Mouse (Mus musculus): ENCODE measurements around the gene Dnaja3.
"Not testable (repeated sequence)": the region's sequence is repeated elsewhere in the genome, so short reads cannot be mapped to it uniquely, and the experiment has no call there.

Gene Dnaja3

DNA sequence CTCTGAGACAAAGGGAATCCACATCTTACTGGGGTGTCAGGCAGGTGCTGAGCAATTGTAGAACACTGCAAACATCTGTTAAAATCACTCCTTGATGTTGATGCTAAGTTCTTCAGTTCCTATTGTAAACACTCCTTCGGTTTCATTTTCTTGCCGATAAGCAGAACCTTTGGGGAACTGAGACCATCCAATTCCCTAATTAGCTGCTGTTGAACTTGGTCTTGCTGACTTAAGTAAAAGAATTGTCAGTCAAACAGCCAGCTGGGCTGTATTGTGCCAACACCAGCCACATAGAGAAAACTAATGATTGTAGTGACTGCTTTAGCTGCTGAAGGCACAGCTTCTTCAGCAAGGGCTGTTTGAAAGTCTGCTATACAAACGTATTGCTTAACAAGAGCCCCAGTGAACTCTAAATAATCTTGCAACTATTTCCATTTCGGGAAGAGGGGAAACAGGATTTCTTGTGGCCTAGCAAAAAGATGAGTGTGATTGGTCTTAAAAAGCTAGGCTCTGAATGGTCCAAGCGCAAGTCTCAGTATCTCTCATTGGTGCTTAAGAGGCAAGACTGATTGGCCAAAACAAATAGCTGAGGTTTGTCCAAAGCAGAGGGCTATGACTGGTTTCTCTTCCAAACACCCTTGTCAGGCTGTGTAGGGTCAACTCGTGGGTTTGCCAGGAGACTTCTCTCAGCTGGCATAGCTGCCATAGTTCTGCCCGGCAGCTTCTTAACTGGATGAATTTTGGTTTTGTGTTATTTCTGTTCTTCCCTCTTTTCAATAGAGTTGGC lies 82.5 kb downstream of the Dnaja3 start:
- DNase-seq (ENCODE audit: low spot score in 2 of 2) = no peak

DNA sequence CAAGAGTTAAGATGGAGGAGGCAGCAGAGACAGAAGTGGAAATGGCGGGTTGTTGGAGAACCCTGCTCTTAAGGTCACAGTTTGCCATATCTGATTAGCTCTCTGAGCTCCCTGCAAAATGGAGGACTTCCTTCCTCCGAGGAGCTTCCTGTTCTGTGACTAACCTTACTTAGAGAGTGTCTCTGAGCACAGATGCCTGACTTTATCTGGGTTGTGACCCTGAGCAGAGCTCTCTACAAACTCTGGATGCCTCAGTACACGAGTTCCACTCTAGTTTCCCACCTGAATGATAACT lies 83.1 kb downstream of the Dnaja3 start:
- no peak for DNase-seq (ENCODE audit: low spot score in 2 of 2)

DNA sequence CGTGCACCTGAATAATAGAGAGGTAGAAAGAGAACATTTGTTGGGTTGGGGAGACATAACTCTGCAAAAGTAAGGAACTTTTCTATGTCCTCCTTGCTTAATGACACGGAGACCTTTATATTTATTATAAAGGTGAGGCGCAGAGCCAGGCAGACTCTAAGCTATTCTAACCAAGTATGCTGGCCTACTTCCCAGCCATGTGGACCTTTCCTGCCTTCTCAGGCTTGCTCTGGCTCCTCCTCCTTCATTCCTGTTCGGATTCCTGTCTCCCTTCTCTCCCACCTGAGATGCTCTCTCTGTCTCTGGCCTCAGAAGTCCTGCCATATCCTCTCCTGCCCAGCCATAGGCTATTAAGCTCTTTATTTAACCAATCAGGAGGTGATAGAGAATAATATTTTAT lies 85.5 kb downstream of the Dnaja3 start:
- no peak for DNase-seq (ENCODE audit: low spot score in 2 of 2)

DNA sequence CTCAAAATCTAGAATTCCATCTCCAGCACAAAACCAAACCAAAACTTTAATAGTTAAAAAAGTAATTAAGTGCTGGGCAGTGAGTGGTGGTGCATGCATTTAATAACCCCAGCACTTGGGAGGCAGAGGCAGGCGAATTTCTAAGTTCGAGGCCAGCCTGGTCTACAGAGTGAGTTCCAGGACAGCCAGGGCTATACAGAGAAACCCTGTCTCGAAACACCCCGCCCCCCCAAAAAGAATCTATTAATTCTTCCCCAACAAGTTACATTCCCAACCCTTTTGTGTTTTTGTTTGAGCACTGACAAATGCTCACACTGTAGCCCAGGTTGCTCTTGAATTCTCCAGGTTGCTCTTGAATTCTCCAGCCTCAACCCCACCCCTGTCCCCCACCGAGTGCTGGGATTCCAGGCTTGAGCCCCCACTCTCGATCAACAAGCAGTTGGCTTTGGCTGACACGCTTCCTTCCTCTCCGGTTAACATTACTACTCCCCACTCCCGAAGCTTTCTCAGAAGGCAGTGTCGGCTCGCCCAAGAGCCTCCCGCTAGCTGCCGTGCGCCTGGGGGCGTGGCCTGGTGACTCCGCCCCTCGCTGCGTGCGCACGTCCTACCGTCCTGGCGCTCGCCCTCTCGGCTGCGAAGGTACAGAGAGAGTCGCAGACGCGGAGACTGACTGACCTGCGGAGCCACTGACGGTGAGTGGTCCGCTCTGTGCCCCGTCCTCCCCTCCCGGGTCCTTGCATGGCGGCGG lies 86.2 kb downstream of the Dnaja3 start, which contains the start of gene Hmox2:
Hmox2 (plus strand) TSS at position 582 of the 748 bp plus-strand sequence.
- peak; percentile 90 to 91 for DNase-seq (ENCODE audit: low spot score in 2 of 2)

DNA sequence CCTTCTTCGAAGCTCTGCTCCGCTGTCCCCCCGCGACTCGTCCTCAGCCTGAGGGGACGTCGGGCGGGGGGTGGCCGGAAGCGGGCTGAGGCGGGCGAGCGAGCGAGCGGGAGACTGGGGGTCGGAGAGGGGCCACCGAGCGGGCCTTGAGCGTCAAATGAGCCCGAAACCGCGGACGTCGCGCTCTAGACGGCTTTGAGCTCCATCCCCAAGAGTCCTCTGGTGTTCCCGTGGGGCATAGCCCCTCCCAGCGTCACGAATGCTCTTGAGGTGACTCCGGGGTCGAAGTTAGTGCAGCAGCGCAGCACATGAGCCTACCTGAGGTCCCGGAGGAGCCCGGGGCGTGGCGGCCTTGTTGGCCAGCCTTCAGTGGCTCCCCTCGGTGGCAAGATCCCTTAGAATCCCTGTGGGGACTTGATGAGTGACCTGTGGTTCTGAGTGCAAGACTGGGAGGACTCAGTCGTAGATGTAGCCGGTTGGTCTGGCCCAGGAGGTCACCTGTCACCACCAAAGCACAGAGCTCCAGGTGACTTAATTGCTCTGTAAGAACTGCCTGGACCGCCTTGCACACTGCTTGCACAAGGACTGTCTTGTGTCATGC lies 86.8 kb downstream of the Dnaja3 start:
- DNase-seq (ENCODE audit: low spot score in 2 of 2) = peak; percentile 15 to 18

- no peak for DNase-seq (ENCODE audit: low spot score in 2 of 2)
Observed at GRCm38 (mm10) chr16:4727526-4727925, 87.7 kb downstream of the Dnaja3 start.

- DNase-seq (ENCODE audit: low spot score in 2 of 2) = no peak
Observed at GRCm38 (mm10) chr16:4727963-4728362, 88.2 kb downstream of the Dnaja3 start.

DNA sequence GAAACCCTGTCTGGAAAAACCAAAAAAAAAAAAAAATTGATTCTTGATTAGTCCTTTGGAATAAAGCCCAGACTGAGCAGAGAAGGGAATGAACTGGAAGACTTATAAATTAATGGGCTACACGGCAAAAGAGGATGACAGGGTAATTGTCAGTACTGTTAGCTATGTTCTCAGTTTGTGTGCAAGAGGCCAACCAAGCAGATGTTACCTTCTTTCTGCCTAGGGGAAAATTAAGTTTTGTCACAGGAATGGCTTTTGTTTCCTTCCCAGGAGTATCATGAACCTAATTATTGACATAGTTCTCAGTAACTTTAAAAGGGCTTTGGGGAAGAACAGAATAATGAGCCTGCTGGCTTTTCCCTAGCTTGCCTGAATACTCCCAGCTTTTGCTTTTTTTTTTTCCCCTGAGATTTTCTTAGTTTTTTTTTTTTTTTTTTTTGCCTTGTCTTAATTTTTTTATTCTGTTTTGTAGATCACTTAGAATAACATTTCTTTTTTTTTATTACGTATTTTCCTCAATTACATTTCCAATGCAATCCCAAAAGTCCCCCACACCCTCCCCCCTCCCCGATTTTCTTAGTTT lies 91.1 kb downstream of the Dnaja3 start:
- DNase-seq (ENCODE audit: low spot score in 2 of 2) = no peak

DNA sequence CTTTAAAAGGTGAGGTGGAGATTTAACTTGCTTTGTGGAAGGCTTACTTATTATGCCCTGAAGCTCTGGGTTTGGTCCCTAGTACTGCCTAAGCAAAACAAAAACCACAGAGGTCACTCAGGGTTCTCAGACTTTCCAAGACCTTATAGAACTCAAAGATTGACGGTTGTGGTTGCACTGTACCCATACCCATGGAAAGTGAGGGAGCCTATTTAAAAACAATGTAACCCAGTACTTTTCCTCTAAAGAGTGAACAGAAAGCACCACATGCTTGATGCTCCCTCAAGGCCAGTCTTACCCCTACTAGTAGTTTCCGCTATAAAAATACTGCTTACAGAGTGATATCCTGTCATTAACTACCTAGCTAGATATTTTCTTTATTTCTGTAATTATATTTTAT lies 96.5 kb downstream of the Dnaja3 start:
- DNase-seq (ENCODE audit: low spot score in 2 of 2) = no peak

DNA sequence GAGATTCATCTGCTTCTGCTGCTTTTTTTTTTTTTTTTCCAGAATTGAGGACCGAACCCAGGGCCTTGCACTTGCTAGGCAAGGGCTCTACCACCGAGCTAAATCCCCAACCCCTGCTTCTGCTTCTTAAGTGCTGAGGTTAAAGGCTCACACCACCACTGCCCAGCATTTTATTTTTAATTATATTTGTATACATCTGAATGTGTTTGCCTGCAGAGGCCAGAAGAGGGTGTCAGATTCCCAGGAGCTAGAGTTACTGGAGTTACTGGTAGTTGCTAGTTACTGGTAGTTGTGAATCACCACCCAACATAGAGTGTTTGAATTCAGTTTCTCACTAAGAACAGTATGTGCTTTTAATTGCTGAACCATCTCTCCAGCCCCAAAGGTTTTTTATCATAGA lies 100.2 kb downstream of the Dnaja3 start:
- DNase-seq (ENCODE audit: low spot score in 2 of 2) = no peak

DNA sequence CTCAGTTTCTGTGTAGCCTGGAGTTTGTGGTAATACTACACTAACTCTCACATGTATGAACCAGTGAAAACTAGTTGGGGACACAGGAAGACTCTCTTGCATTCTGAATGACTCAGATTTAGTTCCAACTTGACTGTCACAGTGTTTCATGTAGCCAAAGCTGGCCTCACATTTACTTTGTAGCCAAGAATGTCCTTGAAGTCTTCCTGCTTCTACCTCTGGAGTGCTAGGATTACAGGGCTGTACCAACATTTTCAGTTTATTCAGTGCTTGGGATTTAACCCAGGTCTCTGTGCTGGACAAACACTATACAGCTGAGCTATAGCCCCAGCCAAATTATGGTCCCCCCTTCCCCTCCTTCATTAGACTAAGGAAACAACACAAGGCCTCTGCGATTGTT lies 102.4 kb downstream of the Dnaja3 start:
- no peak for DNase-seq (ENCODE audit: low spot score in 2 of 2)

DNA sequence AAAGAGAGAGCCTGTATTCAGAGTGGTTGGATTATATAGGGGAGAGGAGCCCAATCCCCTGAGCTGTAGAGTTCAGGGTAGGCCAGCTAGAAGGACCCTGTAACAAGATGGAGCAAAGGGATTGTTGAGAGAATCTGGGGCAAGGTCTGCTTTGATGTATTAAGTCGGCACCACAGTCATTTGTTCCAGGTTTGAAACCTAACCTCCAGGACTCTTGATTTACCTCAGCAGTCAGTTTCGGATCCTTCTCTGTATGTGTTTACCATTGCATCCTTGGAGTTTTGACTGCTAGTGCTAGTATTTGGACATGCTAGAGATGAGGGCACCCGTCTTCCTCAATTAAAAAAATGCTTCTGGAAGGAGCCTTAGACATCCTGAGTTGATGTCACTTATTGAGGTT lies 112.4 kb downstream of the Dnaja3 start:
- no peak for DNase-seq (ENCODE audit: low spot score in 2 of 2)

- no peak for DNase-seq (ENCODE audit: low spot score in 2 of 2)
Observed at GRCm38 (mm10) chr16:4754045-4754444, 114.3 kb downstream of the Dnaja3 start.

- not testable (repeated sequence) for DNase-seq (ENCODE audit: low spot score in 2 of 2)
Observed at GRCm38 (mm10) chr16:4756660-4757335, 117.0 kb downstream of the Dnaja3 start.
